Mouse (Mus musculus): ENCODE data around the gene Wwox. TPM values are rescaled to one million over a fixed set of nuclear protein-coding genes. Genes with fewer than 3 reads are reported as not detected.

The Wwox gene
- polyA plus RNA-seq, 1 experiment from 2014 or later: 10.4 TPM

DNA sequence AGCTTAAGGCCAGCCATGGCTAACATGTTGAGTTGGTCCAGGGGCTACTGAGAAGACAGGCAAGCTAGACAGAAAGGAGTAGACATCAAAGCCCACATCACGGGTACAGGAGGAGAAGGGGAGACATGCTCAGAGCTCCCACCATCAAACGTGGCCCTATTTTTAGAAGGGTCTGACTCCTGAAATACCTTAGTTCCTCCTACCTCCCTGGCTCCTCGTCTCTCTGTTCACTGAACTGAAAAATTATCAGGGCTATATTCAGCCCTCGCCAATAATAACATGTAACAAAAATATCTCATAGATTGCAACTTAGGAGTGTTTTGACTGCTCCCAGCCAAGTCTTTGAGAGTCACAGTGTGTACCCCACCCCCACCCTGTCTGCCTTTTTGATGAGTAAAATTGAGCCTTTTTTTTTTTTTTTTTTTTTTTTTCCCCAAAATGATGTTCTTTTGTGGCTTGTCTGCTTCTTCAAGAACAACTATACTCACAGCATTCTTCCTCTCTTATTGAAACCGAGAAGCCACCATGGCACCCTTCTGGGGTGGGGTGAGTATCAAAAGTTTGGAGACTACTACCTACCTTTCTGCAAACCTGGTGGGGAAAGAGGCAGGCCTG is 535.0 kb downstream of the Wwox start:
- Histone ChIP-seq H3K4me3 (no peak overlapping the region), H3K4me1 (replicated peaks) (peaks cover 38% of the 10 kb centered on the region), H3K9ac (no peak overlapping the region), H3K27me3 (replicated peaks) (no peaks in the 10 kb centered on the region), H3K4me2 (no peak overlapping the region), H3K36me3 (no peaks in the 10 kb centered on the region), H3K27ac (ENCODE audit: poor library complexity, severe bottlenecking) (peak overlapping the region; percentile 75), H3K9me3 (replicated peaks) (peaks cover 4% of the 10 kb centered on the region; the same call in 1 of the 2 replicates)
- peak; percentile 20; the same call in 1 of the 2 replicates for ATAC-seq (ENCODE audit: insufficient number of reproducible peaks, low FRiP score)
- 28% methylated on average over 5 of the region's 5 CpGs for WGBS

DNA sequence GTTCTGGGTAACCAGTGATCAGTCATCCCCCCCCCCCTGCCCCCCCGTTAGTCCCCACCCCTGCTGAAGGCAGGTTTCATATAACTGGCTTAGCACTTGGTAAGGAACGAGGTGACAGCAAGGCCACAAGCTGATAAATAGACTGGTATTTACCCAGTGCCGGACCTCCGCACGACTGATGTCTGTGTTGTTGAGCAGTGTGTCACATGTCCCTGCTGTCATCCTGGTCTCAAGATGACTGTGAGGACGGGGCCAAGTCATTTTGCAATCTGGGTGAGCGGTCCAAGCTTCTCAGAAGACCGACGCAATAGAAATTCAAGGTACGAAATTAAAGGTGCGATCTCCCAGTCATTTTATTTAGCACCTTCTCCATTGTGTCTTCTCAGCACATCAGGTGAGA is 538.3 kb downstream of the Wwox start:
- WGBS: 61% methylated on average over 11 of the region's 11 CpGs
- no peak overlapping the region for H3K4me2 ChIP-seq
- no peak overlapping the region for H3K9ac ChIP-seq
- no peak overlapping the region for H3K27ac ChIP-seq (ENCODE audit: poor library complexity, severe bottlenecking)
- no peaks in the 10 kb centered on the region for H3K27me3 ChIP-seq (replicated peaks)
- peaks cover 35% of the 10 kb centered on the region for H3K4me1 ChIP-seq (replicated peaks)
- peaks cover 4% of the 10 kb centered on the region; the same call in 1 of the 2 replicates for H3K9me3 ChIP-seq (replicated peaks)
- ATAC-seq (ENCODE audit: insufficient number of reproducible peaks, low FRiP score): no peak
- H3K36me3 ChIP-seq: no peaks in the 10 kb centered on the region
- no peak overlapping the region for H3K4me3 ChIP-seq

DNA sequence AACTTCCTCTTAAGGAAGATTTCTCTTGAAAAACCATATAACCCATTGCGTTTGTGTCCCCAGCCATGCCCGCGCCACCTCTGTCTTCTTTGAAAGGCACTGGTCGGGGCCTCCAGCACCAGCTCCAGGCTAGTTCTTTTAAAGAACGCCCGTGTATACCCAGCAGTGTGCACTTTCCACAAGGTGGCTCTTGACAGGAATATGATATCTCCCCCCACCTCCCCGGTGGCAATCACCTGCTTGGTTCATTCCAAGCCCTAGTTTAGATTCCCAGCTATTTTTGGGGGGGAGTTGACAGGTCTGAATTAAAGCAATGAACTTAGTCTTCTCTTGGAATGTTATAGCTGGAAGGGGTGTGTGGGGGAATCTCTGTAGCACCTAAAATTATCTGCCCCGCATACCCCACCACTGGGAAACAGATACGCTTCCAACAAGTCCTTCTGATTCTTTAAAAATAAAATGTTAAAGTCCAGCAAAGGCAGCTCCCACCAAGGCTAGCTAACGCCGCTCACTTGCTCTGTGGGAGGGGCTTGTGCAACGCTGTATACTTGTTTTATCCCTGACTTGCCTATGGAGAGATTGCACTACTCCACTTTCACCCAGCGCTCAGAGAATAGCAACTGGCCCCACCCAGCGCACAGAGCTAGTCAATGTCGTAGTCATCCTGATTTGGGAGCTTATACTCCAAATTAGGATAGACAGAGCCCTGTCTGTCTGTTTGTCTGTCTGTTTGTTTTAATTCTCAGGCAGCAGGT is 538.9 kb downstream of the Wwox start:
- Histone ChIP-seq H3K9me3 (replicated peaks) (peaks cover 4% of the 10 kb centered on the region; the same call in 1 of the 2 replicates), H3K4me2 (peak overlapping the region; percentile 34), H3K4me1 (replicated peaks) (peaks cover 35% of the 10 kb centered on the region), H3K9ac (no peak overlapping the region), H3K4me3 (no peak overlapping the region), H3K27me3 (replicated peaks) (no peaks in the 10 kb centered on the region), H3K27ac (ENCODE audit: poor library complexity, severe bottlenecking) (no peak overlapping the region), H3K36me3 (no peaks in the 10 kb centered on the region)
- no peak for ATAC-seq (ENCODE audit: insufficient number of reproducible peaks, low FRiP score)
- WGBS: 57% methylated on average over 15 of the region's 15 CpGs

DNA sequence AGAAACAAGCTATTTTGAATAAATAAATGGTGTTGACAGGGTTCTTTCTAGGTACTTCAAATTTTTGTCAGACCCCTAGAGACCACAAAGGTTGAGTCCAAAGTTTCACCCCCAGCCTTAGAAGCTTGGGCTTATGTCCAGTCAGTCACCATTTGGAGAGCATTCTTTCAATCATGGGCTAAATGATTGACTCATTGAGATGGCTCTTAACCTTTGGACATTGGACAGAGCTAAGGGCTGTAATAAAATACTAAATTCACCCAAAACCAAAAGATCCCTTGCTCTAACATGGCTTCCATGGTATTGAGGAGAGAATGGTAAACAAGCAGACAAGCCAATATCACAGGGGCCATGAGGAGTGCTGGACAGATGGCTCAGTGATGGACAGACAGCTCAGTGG is 540.2 kb downstream of the Wwox start:
- H3K27ac ChIP-seq (ENCODE audit: poor library complexity, severe bottlenecking): no peak overlapping the region
- H3K4me1 ChIP-seq (replicated peaks): peaks cover 36% of the 10 kb centered on the region
- H3K9ac ChIP-seq: no peak overlapping the region
- H3K4me3 ChIP-seq: no peak overlapping the region
- no peaks in the 10 kb centered on the region for H3K27me3 ChIP-seq (replicated peaks)
- no peak for ATAC-seq (ENCODE audit: insufficient number of reproducible peaks, low FRiP score)
- H3K36me3 ChIP-seq: no peaks in the 10 kb centered on the region
- no peak overlapping the region for H3K4me2 ChIP-seq
- peaks cover 4% of the 10 kb centered on the region; the same call in 1 of the 2 replicates for H3K9me3 ChIP-seq (replicated peaks)

DNA sequence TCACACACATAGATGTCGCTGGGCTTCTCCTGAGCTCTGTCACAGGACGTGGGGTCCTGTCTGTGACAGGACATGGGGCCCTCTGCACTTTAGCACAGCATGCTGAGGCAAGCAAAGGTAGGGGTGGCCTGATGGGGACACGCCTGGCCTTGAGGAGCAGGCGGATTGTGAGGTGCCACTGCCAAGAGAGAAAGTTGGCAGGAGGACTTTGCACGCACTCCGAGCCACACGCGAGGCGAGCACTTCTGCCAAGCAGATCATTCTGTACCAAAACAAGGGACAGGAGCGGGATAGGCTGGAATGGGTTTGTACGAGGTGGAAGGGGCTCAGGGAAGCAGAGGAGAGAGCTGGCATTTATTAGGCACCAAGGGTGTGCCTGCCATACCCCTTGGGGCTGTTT is 543.3 kb downstream of the Wwox start:
- no peaks in the 10 kb centered on the region for H3K36me3 ChIP-seq
- peaks cover 27% of the 10 kb centered on the region for H3K4me1 ChIP-seq (replicated peaks)
- no peak overlapping the region for H3K9ac ChIP-seq
- H3K9me3 ChIP-seq (replicated peaks): no peaks in the 10 kb centered on the region
- WGBS: 79% methylated on average over 11 of the region's 11 CpGs
- no peak overlapping the region for H3K4me2 ChIP-seq
- no peaks in the 10 kb centered on the region for H3K27me3 ChIP-seq (replicated peaks)
- no peak overlapping the region for H3K4me3 ChIP-seq
- no peak for ATAC-seq (ENCODE audit: insufficient number of reproducible peaks, low FRiP score)
- H3K27ac ChIP-seq (ENCODE audit: poor library complexity, severe bottlenecking): no peak overlapping the region

DNA sequence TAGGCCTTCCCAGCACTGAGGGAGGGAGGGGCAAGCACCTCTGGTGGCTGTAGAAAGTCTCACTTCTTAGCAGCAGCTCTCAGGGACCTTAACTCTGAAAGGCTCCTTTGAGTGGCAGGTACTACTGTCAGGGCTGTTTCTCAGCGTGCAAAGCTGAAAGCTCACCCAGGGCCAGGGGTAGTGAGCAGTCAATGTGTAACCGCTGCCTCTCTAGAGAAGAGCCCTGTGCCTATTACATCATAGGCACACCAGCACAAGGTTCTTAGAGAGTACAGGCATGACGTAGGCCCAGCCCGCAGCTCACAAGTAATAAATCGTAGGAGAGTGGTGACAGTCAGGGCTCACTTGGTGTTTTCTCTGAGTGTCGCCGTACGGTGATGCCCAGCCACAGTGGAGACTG is 545.0 kb downstream of the Wwox start:
- Histone ChIP-seq H3K4me3 (no peak overlapping the region), H3K36me3 (no peaks in the 10 kb centered on the region), H3K4me2 (no peak overlapping the region), H3K4me1 (replicated peaks) (peaks cover 21% of the 10 kb centered on the region), H3K27ac (ENCODE audit: poor library complexity, severe bottlenecking) (no peak overlapping the region), H3K27me3 (replicated peaks) (no peaks in the 10 kb centered on the region), H3K9ac (no peak overlapping the region), H3K9me3 (replicated peaks) (no peaks in the 10 kb centered on the region)
- ATAC-seq (ENCODE audit: insufficient number of reproducible peaks, low FRiP score): no peak
- 67% methylated on average over 8 of the region's 8 CpGs for WGBS

DNA sequence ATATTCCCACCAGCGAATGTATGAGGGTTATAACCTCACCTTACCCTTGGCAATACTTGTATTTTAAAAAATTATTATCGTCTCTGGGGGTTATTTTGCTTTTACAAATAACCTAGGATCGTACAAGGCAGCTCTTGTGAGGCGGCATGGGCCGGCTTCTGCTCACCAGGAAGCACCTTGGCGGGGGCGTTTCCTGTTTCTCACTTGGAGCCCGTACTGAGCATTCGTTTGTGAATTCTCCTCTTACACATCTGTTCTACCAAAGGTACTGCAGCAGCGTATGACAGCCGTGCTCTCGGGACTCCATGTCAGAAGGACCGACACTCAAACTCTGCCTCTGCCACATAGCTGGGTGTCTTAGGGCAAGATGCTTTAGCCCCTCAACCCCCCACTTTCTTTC is 546.5 kb downstream of the Wwox start:
- Histone ChIP-seq H3K4me3 (no peak overlapping the region), H3K4me2 (no peak overlapping the region), H3K36me3 (no peaks in the 10 kb centered on the region), H3K27ac (ENCODE audit: poor library complexity, severe bottlenecking) (no peak overlapping the region), H3K4me1 (replicated peaks) (peaks cover 21% of the 10 kb centered on the region), H3K27me3 (replicated peaks) (no peaks in the 10 kb centered on the region), H3K9ac (no peak overlapping the region), H3K9me3 (replicated peaks) (no peaks in the 10 kb centered on the region)
- no peak for ATAC-seq (ENCODE audit: insufficient number of reproducible peaks, low FRiP score)
- 69% methylated on average over 13 of the region's 13 CpGs for WGBS

DNA sequence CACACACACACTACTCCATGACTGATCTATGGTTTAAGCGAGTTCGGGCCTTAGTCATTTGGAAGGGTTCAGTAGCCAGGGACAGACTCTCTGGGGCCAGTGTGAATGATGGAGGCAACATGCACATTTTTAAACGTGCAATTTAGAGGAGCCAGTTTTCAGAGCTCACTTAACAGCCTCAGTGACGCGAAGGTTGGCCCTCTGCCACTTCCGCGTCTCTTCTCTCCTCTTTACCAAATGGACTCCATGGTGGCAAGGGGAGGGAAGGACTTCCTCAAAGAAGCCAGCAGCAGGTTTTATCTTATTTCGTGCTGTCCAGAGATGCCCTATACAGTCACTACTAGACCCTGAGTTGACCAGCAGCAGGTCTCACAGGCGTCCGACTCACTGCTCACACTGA is 547.5 kb downstream of the Wwox start:
- peaks cover 21% of the 10 kb centered on the region for H3K4me1 ChIP-seq (replicated peaks)
- H3K27me3 ChIP-seq (replicated peaks): no peaks in the 10 kb centered on the region
- no peak overlapping the region for H3K4me3 ChIP-seq
- no peak for ATAC-seq (ENCODE audit: insufficient number of reproducible peaks, low FRiP score)
- H3K36me3 ChIP-seq: no peaks in the 10 kb centered on the region
- H3K27ac ChIP-seq (ENCODE audit: poor library complexity, severe bottlenecking): no peak overlapping the region
- no peak overlapping the region for H3K9ac ChIP-seq
- no peaks in the 10 kb centered on the region for H3K9me3 ChIP-seq (replicated peaks)
- no peak overlapping the region for H3K4me2 ChIP-seq
- WGBS: 76% methylated on average over 10 of the region's 10 CpGs

DNA sequence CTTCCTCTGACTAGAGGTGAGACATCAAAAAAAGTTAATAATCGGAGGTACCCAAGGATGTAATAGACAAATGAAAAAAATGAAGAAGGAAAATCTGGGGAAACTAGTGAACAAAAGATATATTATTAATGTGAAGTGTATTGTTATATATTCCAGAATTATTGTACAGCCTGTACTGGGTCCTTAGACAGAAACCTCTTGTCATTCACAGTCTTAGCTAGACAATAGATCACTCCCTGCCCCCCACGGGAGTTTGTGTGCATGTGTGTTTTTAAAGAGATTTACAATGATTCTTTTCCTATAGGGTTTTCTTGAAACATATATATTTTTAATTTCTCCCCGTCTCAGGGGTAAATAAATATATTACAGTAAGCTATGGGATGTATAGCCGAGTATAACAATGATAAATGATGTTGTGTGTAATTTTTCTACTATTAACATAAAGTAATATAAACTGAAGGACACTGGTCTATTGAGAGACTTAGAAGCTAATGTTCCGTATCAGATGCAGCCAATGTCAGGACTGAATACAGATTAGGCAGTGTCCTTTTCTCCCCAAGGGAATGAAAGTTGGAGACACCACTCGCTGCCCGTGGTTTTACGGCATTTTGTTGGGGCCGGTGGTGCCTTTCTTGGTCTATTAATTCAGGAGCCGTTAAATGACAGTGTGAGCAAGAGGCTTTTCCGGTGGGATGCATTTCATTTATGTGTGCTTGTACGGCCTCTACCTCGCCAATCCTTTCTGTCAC is 551.6 kb downstream of the Wwox start:
- Histone ChIP-seq H3K4me3 (no peak overlapping the region), H3K36me3 (no peaks in the 10 kb centered on the region), H3K9ac (no peak overlapping the region), H3K4me2 (no peak overlapping the region), H3K4me1 (replicated peaks) (no peaks in the 10 kb centered on the region), H3K27me3 (replicated peaks) (no peaks in the 10 kb centered on the region), H3K27ac (ENCODE audit: poor library complexity, severe bottlenecking) (no peak overlapping the region), H3K9me3 (replicated peaks) (no peaks in the 10 kb centered on the region)
- no peak for ATAC-seq (ENCODE audit: insufficient number of reproducible peaks, low FRiP score)
- 86% methylated on average over 13 of the region's 13 CpGs for WGBS

DNA sequence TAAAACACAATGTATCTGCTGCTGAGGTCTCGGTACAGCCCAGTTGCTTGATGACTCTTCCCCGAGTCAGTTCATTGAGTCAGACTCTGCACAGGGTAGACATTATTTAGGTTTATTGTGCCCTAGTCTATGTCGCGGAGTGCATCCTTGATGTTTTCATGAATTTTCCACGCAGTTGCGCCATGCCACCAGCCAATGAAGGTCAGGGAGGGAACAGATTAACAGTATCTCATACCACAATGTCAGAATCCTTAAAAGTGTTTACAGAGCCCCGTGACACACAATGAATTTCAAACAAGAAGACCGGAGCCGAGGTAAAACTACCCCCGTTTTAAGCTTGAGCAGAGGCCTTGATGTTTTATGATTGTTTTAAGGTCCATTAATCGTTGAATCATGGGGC is 561.3 kb downstream of the Wwox start:
- no peak overlapping the region for H3K9ac ChIP-seq
- H3K36me3 ChIP-seq: no peaks in the 10 kb centered on the region
- WGBS: 89% methylated on average over 11 of the region's 11 CpGs
- ATAC-seq (ENCODE audit: insufficient number of reproducible peaks, low FRiP score): no peak
- no peak overlapping the region for H3K4me2 ChIP-seq
- H3K9me3 ChIP-seq (replicated peaks): peaks cover 9% of the 10 kb centered on the region; the same call in 1 of the 2 replicates
- H3K27ac ChIP-seq (ENCODE audit: poor library complexity, severe bottlenecking): no peak overlapping the region
- H3K27me3 ChIP-seq (replicated peaks): no peaks in the 10 kb centered on the region; the same call in 1 of the 2 replicates
- no peaks in the 10 kb centered on the region for H3K4me1 ChIP-seq (replicated peaks)
- H3K4me3 ChIP-seq: no peak overlapping the region

DNA sequence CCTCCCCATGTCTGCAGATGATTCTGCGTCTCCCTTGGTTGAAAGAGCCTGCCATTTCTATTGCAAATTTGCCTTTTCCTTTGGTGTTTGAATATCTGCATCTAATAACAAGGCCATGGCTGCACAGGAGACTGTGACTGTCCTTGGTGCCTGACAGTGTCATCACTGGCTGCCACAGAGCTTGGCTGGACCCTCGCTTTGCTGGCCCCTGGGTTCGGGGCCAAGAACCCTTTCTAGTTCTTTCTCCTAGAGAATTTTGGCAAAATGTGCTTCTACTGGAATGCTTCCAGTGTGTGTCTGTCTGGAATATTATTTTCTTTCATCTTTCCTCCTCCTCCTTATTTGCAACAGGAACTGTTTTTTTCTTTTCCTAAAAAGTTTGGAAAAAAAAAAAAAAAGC is 565.6 kb downstream of the Wwox start:
- Histone ChIP-seq H3K9me3 (replicated peaks) (peaks cover 4% of the 10 kb centered on the region; the same call in 1 of the 2 replicates), H3K36me3 (no peaks in the 10 kb centered on the region), H3K4me2 (no peak overlapping the region), H3K9ac (no peak overlapping the region), H3K4me1 (replicated peaks) (peaks cover 19% of the 10 kb centered on the region), H3K4me3 (no peak overlapping the region), H3K27ac (ENCODE audit: poor library complexity, severe bottlenecking) (no peak overlapping the region), H3K27me3 (replicated peaks) (no peaks in the 10 kb centered on the region)
- WGBS: 84% methylated on average over 3 of the region's 3 CpGs
- no peak for ATAC-seq (ENCODE audit: insufficient number of reproducible peaks, low FRiP score)
